Mouse (Mus musculus) embryonic stem cell, embryonic (primary cell): Measurements from ENCODE around the gene Prim2.

Experiments
- CTCF ChIA-PET, 4 experiments: fragments of 300-600 bp in 2 of 4; fragments of 350-600 bp in 2 of 4; sonication (Branson Sonifier 250); formaldehyde crosslinking; loops; one replicate each; lab custom pipeline; 2022; ENCODE audit warnings: inconsistent platforms in 2 of 4; lab: Charles Lee
- POLR2A ChIA-PET, 4 experiments: fragments of 300-600 bp in 2 of 4; fragments of 350-600 bp in 2 of 4; sonication (Branson Sonifier 250); formaldehyde crosslinking; loops; one replicate each; lab custom pipeline; 2022; ENCODE audit warnings: antibody characterized with exemption in 4 of 4, inconsistent platforms in 1 of 4; lab: Charles Lee

The Prim2 gene

GRCm38 (mm10) chr1:33595936-33596335 is 73.7 kb downstream of the Prim2 start:
- ChIA-PET POLR2A (interaction anchor here in 1 of 4 experiments (0.9 kb wide), 1 partner anchor 10 kb away, joined by 3 read pairs; no protein-coding TSS in a partner anchor), CTCF (no interaction called here)

- CTCF ChIA-PET: no interaction called here
Observed at GRCm38 (mm10) chr1:33594966-33595365, 74.6 kb downstream of the Prim2 start.

DNA sequence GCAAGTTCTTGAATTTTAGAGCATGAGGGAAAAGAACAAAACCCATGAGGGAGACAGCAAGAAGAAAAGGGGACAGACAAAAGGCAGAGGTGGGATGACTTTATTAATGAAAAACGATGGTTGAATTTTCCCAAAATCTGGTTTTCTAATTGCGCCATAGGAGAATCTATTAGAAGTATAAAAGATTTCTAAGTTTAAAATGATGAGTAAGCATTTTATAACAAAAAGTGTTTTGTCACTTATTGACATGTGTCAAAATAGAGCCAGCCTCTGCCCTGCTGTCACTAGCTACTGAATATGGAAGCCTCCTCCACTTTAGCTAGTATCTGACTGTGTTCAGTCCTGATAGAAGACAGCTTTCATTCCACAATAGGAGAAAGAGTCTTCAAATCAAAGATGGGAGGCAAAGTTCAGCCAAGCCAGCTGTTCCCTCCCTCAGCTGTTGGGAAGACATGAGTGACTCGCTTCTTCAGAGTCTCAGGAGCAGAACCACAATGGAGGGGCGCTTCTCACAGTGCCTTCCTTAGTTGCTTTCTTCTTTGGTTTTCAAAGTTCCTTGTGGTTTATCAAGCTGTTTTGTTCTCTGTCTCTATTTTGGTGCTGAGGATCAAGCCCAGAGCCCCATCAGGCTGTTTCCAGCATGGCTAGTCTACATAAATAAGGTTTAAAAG is 75.7 kb downstream of the Prim2 start:
- ChIA-PET POLR2A (no interaction called here), CTCF (no interaction called here)

More at GRCm38 (mm10) chr1:33594966-33595365, 74.6 kb downstream of the Prim2 start:
- POLR2A ChIA-PET: no interaction called here

DNA sequence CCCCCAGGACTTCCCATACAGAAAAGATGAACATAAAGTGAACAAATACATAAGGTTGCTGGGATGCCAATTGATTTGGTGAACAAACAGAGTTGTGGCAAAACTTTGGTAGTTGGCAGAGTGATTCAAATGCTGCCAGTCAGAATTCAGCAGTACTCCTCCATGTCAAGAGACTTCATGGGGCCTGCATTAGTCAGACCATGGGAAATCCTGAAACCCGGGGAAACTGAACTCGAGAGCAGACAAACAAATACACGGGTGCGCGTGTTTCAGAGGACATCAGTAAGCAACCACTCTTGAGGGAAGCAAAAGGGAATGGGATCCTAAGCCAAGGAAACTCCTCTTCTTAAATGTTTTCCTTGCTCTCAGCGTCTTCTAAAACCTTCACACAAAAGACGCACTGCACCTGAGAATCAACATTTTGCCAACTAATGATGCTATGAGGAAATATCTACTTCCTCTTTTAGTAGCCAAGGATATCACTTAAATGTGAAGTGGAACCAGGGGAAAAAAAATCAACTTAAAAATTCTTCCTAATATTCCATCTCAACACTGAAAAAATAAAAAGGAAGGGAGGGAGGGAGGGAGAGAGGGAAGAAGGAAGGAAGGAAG is 77.5 kb downstream of the Prim2 start:
- CTCF ChIA-PET: no interaction called here
- POLR2A ChIA-PET: interaction anchor here in 1 of 4 experiments (0.7 to 0.8 kb wide), 2 partner anchors 13 to 34 kb away, joined by 3 to 4 read pairs; no protein-coding TSS in a partner anchor

- CTCF ChIA-PET: interaction anchor here in 2 of 4 experiments (0.5 to 0.6 kb wide), 2 partner anchors 311 to 777 kb away, joined by 4 to 7 read pairs; no protein-coding TSS in a partner anchor
- POLR2A ChIA-PET: interaction anchor here in 2 of 4 experiments (0.6 to 0.7 kb wide), 3 partner anchors 11 to 591 kb away, joined by 3 to 5 read pairs (median 4); no protein-coding TSS in a partner anchor
Observed at GRCm38 (mm10) chr1:33590556-33591411, 78.8 kb downstream of the Prim2 start.

DNA sequence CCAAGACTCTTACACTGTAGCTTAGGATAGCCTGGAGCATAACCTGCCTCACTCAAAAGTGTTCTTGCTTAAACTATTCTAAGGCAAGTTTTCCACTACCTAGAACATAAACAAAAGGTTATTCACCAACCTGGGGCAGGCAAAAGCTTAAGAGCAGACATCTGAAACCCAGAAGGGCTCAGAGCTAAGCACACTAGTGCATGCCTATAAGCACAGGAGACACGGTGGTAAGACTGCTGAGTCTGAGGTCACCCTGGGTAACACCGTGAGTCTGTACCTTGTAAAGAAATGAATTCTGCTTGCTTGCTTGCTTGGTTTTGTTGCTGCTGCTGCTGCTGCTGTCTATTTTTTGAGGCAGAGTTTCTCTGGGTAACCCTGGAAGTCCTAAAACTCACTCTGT is 80.1 kb downstream of the Prim2 start:
- POLR2A ChIA-PET: interaction anchor here in 1 of 4 experiments (0.5 to 0.7 kb wide), 2 partner anchors 10 to 559 kb away, joined by 3 read pairs; no protein-coding TSS in a partner anchor
- CTCF ChIA-PET: no interaction called here

DNA sequence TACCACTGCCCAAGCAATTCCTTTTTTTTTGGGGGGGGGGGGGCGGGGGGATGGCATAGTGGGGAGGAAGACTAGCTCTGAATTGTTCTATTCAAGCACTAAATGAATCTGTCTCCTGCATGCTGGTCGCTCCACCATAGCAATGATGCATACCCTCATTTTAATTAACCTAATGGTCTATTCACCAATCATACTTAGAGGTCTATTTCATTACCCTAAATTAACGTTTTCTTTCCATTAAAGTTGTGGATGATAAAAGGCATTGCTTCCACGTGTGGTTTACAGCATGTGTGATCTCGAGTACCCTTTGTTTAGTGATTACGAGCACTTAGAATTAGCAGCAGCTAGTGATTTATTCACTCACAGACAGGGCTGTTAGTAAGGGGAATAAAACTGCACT is 81.0 kb downstream of the Prim2 start:
- ChIA-PET POLR2A (no interaction called here), CTCF (no interaction called here)

GRCm38 (mm10) chr1:33584590-33584978 is 85.0 kb downstream of the Prim2 start:
- CTCF ChIA-PET: no interaction called here
- POLR2A ChIA-PET: no interaction called here

DNA sequence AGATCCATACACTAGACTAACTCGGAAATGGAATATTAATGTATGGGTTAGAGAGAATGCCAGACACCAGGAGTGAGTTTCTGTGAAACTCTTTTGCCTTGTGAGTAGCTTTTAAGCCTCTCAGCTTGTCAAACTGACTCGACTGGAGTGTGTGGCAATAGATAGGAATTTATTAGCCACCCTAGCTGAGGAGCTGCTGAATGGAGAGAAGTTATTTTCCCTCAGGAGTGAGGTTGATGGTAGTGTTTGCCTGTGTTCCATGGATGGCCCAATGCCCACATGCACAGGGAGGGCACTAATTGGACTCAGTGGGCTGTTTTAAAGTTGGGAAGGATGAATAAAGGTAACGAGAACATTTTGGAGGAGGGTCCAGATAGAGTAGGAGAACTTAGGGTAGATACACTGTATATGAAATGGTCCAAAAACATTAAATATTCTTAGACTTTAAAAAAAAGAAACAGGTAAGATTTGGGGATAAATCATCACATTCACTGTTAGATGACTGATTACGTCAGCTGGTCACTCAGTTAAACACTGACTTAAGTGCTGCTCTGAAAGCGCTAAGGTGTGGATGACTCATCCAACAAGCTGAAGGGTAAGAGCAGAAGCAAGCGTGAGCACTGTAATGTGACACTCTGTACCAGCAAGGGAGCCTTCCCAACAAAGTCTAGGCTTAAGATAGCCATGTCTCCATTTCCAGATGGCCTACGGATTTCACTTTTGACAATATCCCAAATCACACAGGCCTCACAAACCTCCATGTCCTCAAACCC is 85.6 kb downstream of the Prim2 start:
- CTCF ChIA-PET: no interaction called here
- POLR2A ChIA-PET: no interaction called here

- ChIA-PET POLR2A (no interaction called here), CTCF (no interaction called here)
Observed at GRCm38 (mm10) chr1:33578593-33578992, 91.0 kb downstream of the Prim2 start.

- CTCF ChIA-PET: interaction anchor here in 1 of 4 experiments (1.1 kb wide), 1 partner anchor 8 kb away, joined by 5 read pairs; no protein-coding TSS in a partner anchor
- POLR2A ChIA-PET: no interaction called here
Observed at GRCm38 (mm10) chr1:33574459-33574858, 95.1 kb downstream of the Prim2 start.

- POLR2A ChIA-PET: interaction anchor here in 2 of 4 experiments (1.0 to 1.2 kb wide), 2 partner anchors 10 to 11 kb away, joined by 4 read pairs; no protein-coding TSS in a partner anchor
Observed at GRCm38 (mm10) chr1:33565764-33566401, 103.7 kb downstream of the Prim2 start.

DNA sequence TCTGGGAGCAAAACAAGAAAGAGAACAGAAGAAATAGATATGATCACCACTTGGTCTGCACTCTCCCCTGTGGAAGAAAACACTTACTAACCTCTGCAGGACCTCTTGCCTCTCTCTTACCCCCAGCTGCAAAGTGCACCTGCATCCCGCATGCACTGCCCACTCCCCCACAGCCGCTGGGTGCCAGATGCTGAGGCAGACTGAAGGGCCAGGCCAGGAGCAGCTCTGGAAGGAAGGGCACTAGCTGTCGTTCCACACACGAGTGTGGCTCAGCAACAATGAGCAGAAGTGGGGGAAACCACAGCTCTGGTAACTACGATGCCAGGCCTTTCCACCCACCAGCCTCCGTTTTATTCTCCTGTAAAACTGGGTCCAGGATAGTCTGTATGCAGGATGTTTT is 105.6 kb downstream of the Prim2 start:
- CTCF ChIA-PET: no interaction called here
- POLR2A ChIA-PET: interaction anchor here in 2 of 4 experiments (0.6 to 1.2 kb wide), 2 partner anchors 8 to 19 kb away, joined by 3 read pairs; no protein-coding TSS in a partner anchor

More at GRCm38 (mm10) chr1:33565764-33566401, 103.7 kb downstream of the Prim2 start:
- CTCF ChIA-PET: interaction anchor here in 2 of 4 experiments (0.6 to 1.0 kb wide), 6 partner anchors 9 to 79 kb away, joined by 3 to 8 read pairs (median 4); no protein-coding TSS in a partner anchor

GRCm38 (mm10) chr1:33563611-33564010 is 106.0 kb downstream of the Prim2 start:
- ChIA-PET POLR2A (interaction anchor here in 2 of 4 experiments (0.6 to 1.2 kb wide), 3 partner anchors 8 to 141 kb away, joined by 3 read pairs; no protein-coding TSS in a partner anchor), CTCF (interaction anchor here in 1 of 4 experiments (0.7 kb wide), 1 partner anchor 14 kb away, joined by 9 read pairs; no protein-coding TSS in a partner anchor)

GRCm38 (mm10) chr1:33556638-33557037 is 113.0 kb downstream of the Prim2 start:
- CTCF ChIA-PET: interaction anchor here in 1 of 4 experiments (0.5 kb wide), 1 partner anchor 319 kb away, joined by 3 read pairs; no protein-coding TSS in a partner anchor
- POLR2A ChIA-PET: interaction anchor here in 1 of 4 experiments (1.0 kb wide), 1 partner anchor 10 kb away, joined by 3 read pairs; no protein-coding TSS in a partner anchor

DNA sequence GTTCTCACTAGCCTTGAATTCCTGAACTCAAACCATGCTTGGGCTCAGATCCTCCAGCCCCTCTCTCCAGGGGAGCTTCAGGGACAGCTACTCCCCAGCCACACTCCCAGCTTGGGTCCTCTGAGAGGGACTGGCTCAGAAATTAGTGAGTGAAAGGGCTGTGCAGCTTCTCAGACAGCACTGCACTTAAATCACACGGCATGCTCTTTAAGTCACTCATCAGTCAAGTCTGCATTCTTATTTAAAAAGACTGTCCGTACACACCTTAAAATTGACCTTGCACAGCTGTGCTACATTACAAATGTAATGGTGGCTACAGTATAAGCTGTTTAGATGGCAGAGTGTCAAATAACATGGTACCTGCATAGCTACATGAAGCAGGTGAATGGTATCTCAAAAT is 114.0 kb downstream of the Prim2 start:
- ChIA-PET CTCF (interaction anchor here in 2 of 4 experiments (0.7 to 1.8 kb wide), 2 partner anchors 10 to 59 kb away, joined by 3 to 8 read pairs; no protein-coding TSS in a partner anchor), POLR2A (interaction anchor here (0.6 to 1.8 kb wide), 12 partner anchors 8 to 440 kb away, joined by 3 to 4 read pairs (median 3); no protein-coding TSS in a partner anchor)

- ChIA-PET POLR2A (no interaction called here), CTCF (no interaction called here)
Observed at GRCm38 (mm10) chr1:33551350-33551749, 118.2 kb downstream of the Prim2 start.
